Mouse (Mus musculus) limb, embryonic 11.5 days (tissue): ENCODE results near the gene S1pr4. TPM values are rescaled to one million over a fixed set of nuclear protein-coding genes. Genes with fewer than 3 reads are reported as not detected.

Experiments
- microRNA-seq: library from miRNA; unstranded; fragments of <30 nt; microRNA quantifications from one replicate; pipeline ENCODE4, GENCODE M21; 2016
- polyA plus RNA-seq: library from polyadenylated mRNA; unstranded; fragments of >200 nt; fragmentation: Nextera tagmentation; extraction: Ambion mirVana; gene quantifications from 2 replicates; pipeline ENCODE4 v1.2.1, GENCODE M21; 2014

The S1pr4 gene
- polyA plus RNA-seq, 1 experiment from 2014 or later: 0.43 TPM

Small RNA genes within 50 kb of the gene (microRNA-seq; reads per million reads assigned to microRNA genes)
- not detected for gene Gm25595

Other genes starting within 250 kb of the S1pr4 start
- 1.2 and 2.3 TPM in 2 replicates for gene Matk, start 247.2 kb downstream of the S1pr4 start, polyA plus RNA-seq
- gene Mrpl54, start 233.2 kb downstream of the S1pr4 start, polyA plus RNA-seq: 198 and 217 TPM in 2 replicates
- gene Apba3, start 233.2 kb downstream of the S1pr4 start, polyA plus RNA-seq: 45.3 and 46.3 TPM in 2 replicates
- gene Tjp3, start 208.6 kb downstream of the S1pr4 start, polyA plus RNA-seq: 2.0 TPM in 2 replicates
- 49.0 and 60.6 TPM in 2 replicates for gene Pip5k1c, start 207.2 kb downstream of the S1pr4 start, polyA plus RNA-seq
- gene Cactin, start 179.0 kb downstream of the S1pr4 start, polyA plus RNA-seq: 35.9 and 40.0 TPM in 2 replicates
- gene Tbxa2r, start 171.4 kb downstream of the S1pr4 start, polyA plus RNA-seq: 1.7 and 1.8 TPM in 2 replicates
- not detected in 2 replicates for gene Gipc3, start 156.9 kb downstream of the S1pr4 start, polyA plus RNA-seq
- gene Hmg20b, start 149.7 kb downstream of the S1pr4 start, polyA plus RNA-seq: 129 and 130 TPM in 2 replicates
- gene Mfsd12, start 142.6 kb downstream of the S1pr4 start, polyA plus RNA-seq: 4.7 and 5.9 TPM in 2 replicates
- gene 4930404N11Rik, start 134.3 kb downstream of the S1pr4 start, polyA plus RNA-seq: 0.21 and 0.45 TPM in 2 replicates
- 107 and 119 TPM in 2 replicates for gene Fzr1, start 121.6 kb downstream of the S1pr4 start, polyA plus RNA-seq
- 53.7 and 55.7 TPM in 2 replicates for gene Dohh, start 115.7 kb downstream of the S1pr4 start, polyA plus RNA-seq
- gene Gm48551, start 115.7 kb downstream of the S1pr4 start, polyA plus RNA-seq: 2.1 and 2.8 TPM in 2 replicates
- gene Gm48552, start 111.1 kb downstream of the S1pr4 start, polyA plus RNA-seq: 0.40 and 1.0 TPM in 2 replicates
- 3.4 and 3.5 TPM in 2 replicates for gene Smim24, start 107.1 kb downstream of the S1pr4 start, polyA plus RNA-seq
- gene Nfic, start 44.5 kb downstream of the S1pr4 start, polyA plus RNA-seq: 16.7 and 18.7 TPM in 2 replicates
- gene Celf5, start 17.4 kb downstream of the S1pr4 start, polyA plus RNA-seq: 0.33 and 0.77 TPM in 2 replicates
- gene Ncln, start 3.7 kb downstream of the S1pr4 start, polyA plus RNA-seq: 60.3 and 66.8 TPM in 2 replicates
- gene Gna15, start 24.1 kb upstream of the S1pr4 start, polyA plus RNA-seq: 0.99 and 1.1 TPM in 2 replicates
- gene Gna11, start 45.1 kb upstream of the S1pr4 start, polyA plus RNA-seq: 80.3 and 82.1 TPM in 2 replicates
- gene Aes, start 59.4 kb upstream of the S1pr4 start, polyA plus RNA-seq: 259 and 343 TPM in 2 replicates
- gene Tle2, start 74.4 kb upstream of the S1pr4 start, polyA plus RNA-seq: 13.7 and 18.4 TPM in 2 replicates
- gene Tle6, start 100.9 kb upstream of the S1pr4 start, polyA plus RNA-seq: 11.1 and 11.6 TPM in 2 replicates
- gene BC025920, start 106.1 kb upstream of the S1pr4 start, polyA plus RNA-seq: 0.63 and 1.5 TPM in 2 replicates
- gene Sirt6, start 127.7 kb upstream of the S1pr4 start, polyA plus RNA-seq: 46.2 and 46.5 TPM in 2 replicates
- gene Ankrd24, start 128.4 kb upstream of the S1pr4 start, polyA plus RNA-seq: 4.3 and 5.5 TPM in 2 replicates
- 5.5 and 6.2 TPM in 2 replicates for gene Gm10778, start 148.9 kb upstream of the S1pr4 start, polyA plus RNA-seq
- gene Zfp433, start 204.7 kb upstream of the S1pr4 start, polyA plus RNA-seq: 17.2 and 17.3 TPM in 2 replicates